Mouse (Mus musculus): Measurements from ENCODE around the gene Rgs9. TPM values are rescaled to one million over a fixed set of nuclear protein-coding genes. Genes with fewer than 3 reads are reported as not detected.

Gene Rgs9
- total RNA-seq, 4 experiments from 2014 or later = 12.2 to 16.5 (median 14.7) TPM

DNA sequence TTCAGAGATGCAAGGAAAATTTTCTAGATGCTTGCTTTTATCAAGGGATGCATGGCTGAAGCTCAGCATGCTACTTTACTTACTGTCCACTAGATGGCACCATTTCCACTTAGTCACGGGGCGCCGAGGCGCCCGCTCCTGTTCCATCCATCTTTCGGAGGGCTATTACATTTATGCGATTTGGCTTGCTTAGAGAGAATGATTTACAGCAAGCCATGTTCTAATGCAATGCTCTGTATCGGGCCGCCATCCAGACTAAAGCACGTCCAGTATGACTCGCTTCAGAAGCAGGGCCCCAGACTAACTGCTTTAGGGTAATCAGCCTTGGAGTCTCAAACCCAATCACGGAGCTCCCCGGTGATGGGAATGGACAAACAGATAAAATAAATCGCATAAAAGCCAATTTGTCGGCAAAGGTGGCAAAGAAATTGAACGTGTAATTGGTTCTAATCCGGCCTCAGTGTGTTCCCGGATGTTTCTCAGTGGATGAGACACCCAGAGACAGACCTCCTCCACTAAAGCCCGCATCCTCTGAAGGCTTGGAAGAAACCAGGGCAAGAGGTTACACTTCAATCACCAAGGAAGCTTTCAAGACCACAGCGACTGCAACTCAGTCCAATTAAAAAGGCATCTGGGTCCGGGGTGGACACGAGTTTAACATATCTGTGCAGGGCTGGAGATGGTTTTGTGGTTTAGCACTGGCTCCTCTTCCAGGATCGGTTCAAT is 53.1 kb downstream of the Rgs9 start:
- peak; percentile 19 to 42 for DNase-seq (ENCODE audit: low spot score in 2 of 2)

DNA sequence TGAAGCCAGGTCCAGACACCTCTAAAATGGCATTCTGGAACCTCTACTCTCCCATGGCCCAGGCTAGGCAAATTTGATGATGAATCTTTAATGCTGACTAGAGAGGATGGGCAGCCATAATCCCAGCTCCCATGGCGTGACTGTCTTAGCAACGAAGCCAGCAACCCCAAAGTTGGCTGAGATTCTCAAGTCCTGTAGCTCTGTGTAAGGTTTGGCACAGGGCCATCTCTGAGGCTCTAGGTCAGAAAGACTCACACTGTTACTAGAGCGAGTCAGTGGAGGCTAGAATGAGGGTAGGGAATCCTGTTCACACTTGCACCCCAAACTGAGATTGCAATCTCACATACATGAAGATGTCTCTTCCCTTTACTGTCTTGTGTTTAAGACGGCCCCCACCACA is 57.8 kb downstream of the Rgs9 start:
- DNase-seq (ENCODE audit: low spot score in 2 of 2) = no peak

DNA sequence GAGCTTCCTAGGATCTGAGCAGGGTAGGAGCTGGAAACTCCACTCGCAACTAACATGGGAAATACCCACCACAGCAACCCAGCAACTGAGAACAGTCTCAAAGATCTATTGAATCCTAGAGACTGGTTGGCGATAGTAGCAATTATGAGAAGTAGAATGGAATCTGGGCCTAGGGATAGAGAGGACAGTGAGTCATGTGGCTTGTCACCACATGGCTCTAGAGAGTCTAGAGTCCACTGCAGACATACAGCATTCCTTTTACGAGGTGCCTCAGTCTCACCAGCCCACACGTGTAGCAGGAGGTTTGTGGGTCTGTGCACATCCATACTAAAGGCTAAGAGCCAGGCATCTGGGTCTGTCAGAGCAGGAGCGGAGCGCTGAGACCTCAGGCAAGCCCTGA is 59.3 kb downstream of the Rgs9 start:
- no peak for DNase-seq (ENCODE audit: low spot score in 2 of 2)

DNA sequence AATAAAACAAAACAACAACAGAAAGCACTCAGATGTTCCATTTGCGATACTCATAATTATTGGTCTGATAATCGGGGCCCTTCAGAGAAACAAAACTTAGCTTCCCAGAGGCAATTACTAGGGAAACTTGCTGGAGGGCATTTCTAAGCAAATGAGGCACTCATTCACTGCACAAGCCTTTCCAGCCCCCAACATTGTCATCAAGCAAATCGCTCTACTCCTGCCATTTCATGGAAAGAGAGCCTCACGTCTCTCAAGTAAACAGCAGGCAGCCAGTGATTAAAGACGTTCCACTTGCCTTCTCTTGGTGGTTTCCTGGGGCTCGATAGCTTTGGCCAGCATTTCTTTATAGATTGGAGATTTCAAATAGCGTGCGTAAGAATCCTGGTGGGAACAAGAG is 60.1 kb downstream of the Rgs9 start:
- DNase-seq (ENCODE audit: low spot score in 2 of 2) = no peak

DNA sequence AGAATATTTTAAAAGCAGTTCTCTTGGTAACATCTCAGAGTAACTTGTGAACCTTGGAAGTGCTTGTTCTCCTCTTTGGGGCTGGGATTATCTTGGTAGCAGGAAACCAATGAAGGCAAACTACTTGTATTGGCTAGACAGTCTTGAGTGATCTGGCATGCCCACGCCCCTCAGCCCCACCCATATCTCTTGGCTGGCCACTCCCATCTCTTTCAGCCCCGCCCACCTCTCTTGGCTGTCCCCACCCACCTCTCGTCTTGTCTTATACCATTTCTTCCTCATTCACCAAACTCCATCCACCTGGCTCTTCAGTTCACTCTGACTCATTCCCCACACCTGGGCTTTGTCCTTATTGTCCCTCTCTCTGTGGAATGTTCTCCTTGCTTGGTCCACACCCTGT is 64.3 kb downstream of the Rgs9 start:
- no peak for DNase-seq (ENCODE audit: low spot score in 2 of 2)

DNA sequence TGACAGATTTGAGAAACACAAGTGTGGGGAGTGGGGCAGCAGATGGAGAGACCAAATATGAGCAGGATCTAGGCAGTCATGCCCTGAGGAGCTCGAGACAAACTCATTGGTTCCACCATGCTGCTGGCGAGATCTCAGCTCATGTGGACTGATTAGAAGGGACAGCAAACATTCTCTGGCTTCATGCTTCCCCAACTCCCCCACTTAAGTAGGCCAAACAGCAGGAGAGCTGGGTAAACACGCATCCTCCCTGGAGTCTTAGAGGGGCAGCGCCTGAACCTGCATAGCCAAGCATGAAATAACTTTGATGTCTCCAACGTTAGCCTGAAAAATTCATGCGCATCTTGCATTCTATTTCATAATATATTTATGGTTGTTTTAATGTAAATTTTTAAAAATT is 65.1 kb downstream of the Rgs9 start:
- no peak for DNase-seq (ENCODE audit: low spot score in 2 of 2)

DNA sequence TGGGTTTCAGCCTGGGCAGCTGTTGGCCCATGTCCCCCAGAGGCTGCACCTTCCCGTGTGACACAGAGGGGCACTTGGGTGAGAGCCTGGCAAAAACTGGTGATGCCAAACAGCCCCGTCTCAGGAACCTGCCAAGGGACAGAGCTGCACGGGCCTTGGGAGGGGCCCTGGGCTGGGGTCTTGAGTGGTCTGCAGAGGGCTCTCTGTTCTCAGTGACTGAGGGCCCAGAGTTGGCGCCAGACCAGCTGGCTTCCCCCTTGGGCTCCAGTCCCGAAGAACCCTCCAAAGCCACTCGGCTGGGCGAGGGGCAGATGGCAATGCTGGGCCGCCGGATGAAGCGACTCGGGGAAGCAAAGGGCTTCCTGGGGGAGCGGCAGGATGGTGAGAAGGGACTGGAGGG is 70.8 kb downstream of the Rgs9 start:
- DNase-seq (ENCODE audit: low spot score in 2 of 2) = no peak

DNA sequence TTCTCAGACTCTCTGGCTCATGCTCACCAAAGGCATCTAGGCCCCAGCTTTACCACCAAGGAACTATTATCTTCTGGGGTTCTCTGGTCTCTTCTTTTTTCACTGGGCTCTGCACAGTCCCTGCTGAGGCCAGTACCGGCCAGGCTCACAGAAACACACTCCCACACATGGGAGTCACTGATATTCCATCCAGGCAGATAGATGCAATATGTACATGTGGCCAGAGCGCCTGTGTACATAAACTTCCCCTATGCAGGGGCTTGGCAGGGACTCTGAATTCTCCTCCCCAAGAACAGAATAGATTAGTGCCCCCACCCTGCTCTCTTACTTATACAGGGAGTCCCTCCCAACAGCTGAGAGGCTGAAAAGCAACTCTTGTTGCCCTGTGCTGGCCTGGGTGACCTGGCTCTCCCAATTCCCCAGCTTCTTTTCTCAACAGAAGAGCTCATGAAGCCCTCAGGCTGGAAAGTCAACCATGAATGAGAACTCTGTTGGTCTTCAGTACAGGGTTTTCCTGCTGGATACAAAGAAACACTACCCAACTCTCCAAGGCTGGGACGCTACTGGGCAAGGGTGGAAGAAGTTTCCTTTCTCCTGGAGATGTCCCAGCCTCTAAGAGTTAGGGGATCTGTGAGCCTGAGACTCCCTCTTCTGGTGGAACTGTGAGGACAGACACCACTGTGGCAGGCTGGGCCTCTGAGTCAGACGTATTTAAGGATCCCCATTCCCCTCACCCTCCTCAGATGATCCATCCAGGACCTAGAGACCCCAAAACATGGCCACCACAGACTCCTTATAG is 76.5 kb downstream of the Rgs9 start:
- peak in 1 of 2 experiments; percentile 7 for DNase-seq (ENCODE audit: low spot score in 2 of 2)

DNA sequence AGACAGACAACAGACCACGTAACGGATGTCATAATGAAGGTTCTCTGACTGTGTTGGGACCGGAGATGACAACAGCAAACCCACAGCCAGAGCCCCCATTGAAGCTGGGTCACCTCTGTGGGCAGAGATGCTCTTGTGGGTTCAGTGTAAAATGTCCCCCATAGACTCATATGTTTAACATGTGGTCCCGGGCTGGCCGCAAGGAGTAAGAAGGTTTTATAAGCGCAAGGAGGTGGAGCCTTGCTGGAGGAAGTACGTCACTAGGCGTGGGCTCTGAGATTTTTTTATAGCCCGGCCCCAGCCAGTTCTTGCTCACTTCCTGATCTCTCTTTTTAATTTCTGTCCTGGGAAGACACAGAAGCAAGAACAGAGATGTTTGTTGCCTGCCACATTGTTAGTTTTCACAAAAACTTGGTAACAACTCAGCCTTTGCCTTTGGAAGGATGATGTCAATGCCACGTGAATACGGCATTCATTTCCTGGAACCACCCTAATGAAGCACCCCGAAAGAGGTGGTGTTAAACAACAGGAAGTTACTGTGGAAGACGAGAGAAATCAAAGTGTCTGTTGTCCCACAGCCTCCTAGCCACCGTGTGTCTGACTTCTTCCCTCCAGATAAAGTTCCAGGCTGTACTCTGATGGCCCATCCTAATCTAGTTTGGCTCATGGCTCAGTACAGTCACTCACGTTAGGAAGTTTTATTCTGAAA is 79.1 kb downstream of the Rgs9 start:
- DNase-seq (ENCODE audit: low spot score in 2 of 2) = no peak

DNA sequence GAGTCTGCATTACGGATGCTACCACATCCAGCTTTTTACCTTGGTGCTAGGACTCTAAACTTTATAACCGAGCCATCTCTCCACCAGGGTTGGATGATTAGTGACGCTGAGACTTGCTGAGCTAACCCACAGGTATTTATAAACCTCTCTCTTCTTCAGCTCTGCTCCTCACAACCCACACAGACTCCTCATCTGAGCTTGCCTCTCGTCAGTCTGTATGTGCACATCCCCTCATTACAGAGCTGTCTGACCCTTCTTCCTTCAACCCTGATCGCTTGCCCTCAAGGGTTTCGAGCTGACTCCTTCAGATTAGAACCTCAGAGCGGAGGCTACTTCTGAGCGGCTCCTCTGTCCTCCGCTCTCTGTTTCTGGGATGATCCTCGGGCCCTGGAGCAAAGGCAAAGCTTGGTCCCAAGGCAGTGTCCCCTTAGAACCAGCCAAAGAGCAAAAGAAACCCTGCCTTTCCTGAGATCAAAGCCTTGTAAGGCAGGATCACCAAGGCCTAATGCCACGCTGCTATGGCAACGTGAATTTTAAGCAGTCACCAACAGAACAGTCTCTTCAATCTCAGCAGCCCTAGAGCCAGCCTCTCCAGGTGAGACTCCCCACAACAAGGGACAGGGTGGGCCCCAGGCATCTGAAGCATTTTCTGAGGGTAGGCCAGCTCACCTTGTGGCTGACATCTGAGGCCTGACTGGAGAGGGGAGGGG is 79.9 kb downstream of the Rgs9 start:
- DNase-seq (ENCODE audit: low spot score in 2 of 2) = no peak

DNA sequence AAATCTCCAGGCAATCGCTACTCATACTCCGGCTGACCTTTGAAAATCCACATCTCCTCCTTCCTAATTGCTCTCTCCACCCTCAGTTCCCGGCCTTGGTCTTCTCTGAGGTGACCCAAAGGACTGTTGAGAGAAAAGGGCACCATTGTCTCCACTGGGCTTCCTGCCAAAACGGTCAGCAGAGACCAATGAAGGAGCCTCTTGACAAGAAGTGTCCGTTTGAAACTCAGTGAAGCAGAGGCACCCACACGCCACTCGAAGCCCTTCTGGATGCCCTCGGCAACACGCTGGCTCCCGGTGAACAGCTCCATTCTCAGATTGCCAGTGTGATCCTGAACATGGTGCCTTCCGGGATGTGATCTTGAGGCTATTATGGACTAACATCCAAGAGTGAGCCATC is 87.2 kb downstream of the Rgs9 start:
- DNase-seq (ENCODE audit: low spot score in 2 of 2) = no peak

DNA sequence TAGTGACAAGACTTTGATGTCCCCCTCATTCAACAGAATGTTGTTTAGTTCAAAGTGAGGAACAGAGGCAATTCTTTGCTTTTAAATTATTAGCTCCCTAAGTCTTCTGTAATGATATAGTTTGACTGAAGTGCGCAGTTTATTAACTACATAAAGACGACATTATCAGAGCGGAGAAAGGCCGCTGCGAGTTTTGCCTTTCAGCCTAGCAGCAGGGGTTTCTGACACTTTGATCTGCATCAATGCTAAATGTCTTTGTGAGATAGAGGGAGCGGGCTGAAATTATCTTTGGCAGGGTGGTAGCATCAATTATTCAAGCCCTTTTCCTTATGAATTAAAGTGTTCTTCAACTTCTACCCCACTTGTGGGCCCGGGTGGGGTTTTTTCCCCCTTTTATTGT is 87.6 kb downstream of the Rgs9 start:
- no peak for DNase-seq (ENCODE audit: low spot score in 2 of 2)

DNA sequence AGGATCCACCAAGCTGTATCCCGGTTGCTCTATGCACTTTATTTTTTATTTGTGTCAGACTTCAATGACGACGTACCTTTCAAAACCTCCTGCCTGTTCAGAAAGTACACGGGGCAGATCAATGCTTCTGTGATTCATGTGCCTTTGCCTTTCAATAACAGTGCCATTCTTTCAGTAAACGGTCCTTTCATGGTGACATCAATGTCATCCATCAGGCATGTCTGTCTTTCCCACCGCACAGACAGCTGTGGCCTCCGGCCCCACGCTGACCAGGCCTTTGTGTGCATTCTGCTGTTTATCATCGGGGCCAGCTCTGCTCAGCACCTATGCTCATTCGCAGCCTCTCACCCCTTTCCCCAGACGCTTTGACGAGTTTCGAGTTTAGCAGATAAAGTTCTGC is 91.2 kb downstream of the Rgs9 start:
- DNase-seq (ENCODE audit: low spot score in 2 of 2) = no peak

DNA sequence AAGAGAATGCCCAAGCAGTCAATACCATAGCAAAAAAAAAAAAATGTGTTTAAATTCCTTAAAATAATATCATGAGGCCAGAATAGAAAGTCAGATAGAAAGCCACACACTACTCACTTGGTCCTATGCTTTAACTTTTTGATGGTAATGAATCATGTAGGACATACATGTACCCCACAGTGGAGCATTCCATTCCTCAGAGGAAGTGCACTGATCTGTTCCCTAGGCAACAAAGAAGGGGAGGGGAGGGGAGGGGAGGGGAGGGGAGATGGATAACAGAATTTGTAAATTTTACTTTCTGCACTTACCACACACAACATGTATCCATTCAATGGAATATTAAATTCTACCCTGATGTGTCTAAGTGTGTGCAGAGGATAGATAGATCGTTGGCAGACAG is 91.9 kb downstream of the Rgs9 start:
- DNase-seq (ENCODE audit: low spot score in 2 of 2) = no peak

DNA sequence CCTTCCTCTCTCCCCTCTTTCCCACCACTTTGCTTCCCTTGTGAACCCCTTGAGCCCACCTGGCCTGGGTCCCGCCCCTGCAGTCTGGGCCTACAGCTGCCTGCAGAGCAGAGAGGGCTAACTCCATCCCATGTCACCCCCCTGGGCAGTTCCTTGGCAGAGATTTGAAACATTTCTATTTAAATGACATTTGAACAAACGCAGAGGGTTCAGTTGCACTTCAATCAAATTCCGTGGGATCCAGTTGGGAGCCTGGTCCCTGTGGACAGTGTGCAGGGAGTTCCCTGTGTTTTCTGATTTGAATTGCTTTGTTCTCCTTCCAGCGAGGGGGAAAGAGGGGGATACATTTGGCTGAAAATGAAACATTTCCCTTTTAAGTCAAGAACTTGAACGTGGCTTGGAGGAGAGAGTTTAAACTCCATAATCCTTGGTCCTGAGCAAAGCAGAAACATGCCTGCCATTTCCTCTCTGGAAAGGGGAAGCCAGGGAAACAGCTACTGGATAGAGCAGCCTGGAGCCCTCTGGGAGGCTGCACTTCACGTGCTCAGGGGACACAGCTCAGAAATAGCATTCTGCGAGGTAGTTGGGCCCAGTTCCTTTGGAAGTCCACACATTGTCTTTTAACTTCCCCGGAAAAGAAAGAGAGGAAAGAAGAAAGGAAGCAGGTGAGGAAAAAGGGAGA is 98.2 kb downstream of the Rgs9 start:
- no peak for DNase-seq (ENCODE audit: low spot score in 2 of 2)

DNA sequence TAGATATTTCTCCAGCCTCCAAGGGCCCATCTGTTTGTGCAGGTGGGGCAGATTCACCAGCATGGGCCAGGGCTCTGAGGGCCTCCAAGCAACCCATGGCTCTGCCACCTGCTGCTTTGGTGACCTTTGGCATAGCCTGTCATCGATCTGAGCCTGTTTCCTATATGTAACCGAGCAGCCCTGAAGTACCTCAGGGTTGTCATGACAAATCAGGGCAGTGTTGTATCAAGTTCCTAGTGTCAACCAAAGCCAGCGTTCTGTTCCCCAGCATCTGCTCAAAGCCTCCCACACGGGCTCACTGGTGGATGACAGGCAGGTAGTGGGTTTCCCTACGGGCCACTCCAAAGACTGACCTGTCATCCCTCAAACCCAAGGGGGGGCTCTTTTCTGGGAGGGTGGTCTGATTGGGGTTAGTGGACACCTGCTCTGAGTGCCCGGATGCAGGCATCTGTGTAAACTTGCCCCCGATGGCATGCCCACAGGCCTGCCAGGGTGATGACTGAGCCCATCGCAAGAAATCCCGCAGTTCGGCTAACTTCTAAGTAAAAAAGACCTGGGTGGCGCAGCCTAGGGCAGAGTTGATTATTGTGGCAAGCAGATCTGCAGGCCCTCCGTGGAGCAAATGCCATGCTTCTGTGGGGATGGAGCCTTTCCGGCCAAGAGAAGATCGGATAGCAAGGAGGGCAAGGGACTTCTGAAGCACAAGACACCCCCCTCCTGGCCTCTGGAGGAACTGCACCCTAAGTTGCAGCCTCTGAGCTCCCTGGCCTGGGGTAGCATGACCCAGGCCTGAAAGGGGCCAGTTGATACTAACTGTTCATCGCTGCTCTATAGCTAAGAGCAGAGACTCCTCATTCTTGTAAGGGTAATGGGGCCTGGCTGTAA is 105.0 kb downstream of the Rgs9 start:
- DNase-seq (ENCODE audit: low spot score in 2 of 2) = peak; percentile 27 to 74

DNA sequence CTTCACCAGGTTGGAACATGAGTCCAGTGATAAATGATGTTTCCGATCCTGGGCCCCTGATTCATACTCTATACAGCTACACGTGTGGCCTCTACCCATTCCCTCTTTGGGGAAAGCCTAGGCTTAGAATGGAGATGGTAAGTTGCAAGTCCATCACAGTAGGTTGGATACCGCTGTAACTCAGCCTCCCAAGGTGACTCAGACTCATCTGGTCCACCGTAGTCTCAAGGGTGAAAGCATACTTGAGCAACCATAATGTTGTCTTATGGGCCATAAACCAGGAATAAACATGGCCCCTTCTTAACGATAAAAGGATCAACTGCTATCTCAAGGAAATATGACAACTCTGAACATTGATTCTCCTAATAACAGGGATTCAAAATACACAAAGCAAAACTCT is 109.7 kb downstream of the Rgs9 start:
- DNase-seq (ENCODE audit: low spot score in 2 of 2) = no peak

DNA sequence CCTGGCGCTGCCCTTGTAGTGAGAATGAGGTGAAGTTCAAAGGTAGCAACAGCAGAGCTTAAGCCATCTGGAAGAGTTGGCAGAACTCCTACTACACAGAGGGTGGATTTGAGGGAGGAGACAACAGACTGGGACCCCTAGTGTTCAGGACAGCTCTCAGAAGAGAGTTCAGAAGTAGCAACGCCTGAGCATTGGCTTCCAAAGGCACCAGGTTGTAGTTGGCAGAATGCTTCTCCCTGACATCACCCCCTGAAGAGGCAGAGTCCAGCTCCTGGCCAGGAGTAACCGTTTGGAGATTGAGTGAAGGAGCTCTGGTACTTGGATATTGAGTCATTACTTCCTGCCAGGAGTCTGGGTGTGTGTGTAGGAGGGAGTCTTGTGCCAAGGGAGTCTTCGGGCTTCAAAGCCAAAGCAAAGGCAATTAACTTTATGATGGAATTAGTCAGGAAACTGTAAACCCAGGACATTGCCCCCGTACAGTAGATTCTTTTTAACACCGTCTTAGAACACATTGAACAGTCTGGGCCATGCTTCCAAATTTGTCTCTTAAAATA is 110.2 kb downstream of the Rgs9 start:
- no peak for DNase-seq (ENCODE audit: low spot score in 2 of 2)

DNA sequence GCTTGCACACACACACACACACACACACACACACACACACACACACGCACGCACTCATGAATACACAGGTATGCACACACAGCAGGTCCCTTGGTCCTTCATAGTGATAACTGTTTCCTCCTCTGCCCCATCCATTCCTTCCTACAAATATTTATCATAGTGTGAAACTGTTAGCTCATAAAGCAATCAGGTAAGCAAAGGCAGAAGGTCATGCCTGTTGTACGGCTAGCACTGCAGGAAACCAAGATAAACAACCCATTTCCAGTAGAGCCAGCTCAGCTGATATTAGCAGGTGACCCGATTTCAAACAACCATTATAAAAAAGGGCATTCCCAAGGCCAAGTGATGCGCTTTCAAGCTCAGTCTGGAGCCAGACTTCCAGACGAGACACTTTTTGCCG is 116.8 kb downstream of the Rgs9 start:
- no peak for DNase-seq (ENCODE audit: low spot score in 2 of 2)

DNA sequence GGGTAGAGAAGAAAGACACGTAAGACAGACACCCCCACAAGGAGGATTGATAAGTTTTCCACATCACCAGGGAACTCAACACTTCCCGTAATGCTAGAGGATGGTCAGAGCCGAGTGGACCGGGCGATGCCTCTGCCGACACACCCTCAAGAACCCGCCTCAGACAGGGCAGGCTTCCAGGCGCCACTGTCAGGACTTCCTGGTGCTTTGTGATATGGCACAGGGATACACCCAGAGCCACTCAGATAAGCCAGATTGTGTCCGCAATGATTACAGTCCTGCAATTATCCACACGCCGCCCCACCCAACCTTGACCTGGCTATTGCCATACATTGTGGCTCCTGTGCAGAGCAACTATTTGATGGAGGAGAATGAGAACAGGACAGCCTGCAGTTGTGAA is 117.6 kb downstream of the Rgs9 start:
- DNase-seq (ENCODE audit: low spot score in 2 of 2) = no peak
